Mouse (Mus musculus) kidney, postnatal 36 days (tissue): ENCODE data around the gene Tfap2d.

ENCODE experiments used
- DNase-seq, 2 experiments: peaks; one replicate each; pipeline ENCODE4 v3.0.0; 2021 to 2022; ENCODE audit warnings: mixed read lengths in 2 of 2

The Tfap2d gene

DNA sequence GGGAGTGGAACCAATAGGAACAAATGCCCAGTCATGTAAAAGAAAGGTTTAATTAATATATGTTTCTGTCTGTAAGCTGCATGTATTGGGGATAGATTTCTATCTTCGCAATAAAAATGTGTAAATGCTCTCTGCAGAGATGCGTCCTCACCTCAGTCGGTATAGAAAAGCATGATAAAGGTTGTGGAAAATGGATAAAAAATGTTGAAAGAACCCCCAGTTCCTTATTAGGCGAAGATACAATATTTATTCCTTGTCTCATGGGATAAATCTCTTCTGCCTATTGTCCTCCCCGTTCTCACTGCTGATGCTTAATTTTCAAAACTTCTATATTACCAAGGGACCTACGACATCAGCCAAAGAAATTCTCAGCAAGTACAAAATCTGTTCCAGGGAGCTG, at the start of gene Tfap2d:
TSS of gene Tfap2d (plus strand) at position 392 of the 400 bp plus-strand sequence.
- DNase-seq: no peak

- peak in 1 of 2 experiments; percentile 3 for DNase-seq
Measured at GRCm38 (mm10) chr1:19056300-19056699, 46.5 kb upstream of the Tfap2d start.

DNA sequence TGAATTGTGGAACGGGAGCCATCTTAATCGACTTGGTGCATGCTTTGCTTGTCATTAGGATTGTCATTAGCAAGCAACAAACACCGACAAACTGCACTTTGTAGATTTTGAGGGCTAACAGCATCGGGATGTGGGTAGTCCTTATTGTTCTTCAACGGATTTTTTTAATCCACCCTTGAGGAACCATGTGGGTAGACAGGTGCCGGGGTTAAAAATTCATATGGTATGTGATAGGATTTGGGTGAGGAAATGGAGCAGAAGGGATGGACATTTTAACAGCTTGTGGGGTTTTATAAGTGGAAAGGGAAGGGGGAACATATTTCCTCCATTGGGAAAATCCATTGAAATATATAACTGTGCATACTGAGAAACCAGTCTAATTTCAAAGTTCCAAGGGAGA, 46.0 kb upstream of the Tfap2d start:
- no peak for DNase-seq

DNA sequence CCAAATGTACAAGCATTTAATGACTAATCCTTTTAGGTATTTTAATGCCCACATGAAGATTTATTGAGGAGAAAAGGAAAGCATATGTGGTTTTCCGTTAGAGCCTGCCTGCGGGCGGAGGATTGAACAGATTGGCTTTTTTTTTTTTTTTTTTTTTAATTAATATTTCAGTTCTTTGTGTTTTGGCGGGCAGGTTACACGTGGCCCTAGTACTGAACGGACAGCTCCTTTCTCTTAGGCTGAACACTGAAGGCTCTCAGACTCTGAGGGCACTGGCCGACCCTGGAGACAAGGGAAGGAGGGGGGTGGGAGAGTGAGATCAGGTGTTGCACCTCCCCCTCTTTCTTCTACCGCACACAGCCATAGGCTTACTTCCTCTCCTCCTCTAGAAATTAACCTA, 14.7 kb upstream of the Tfap2d start:
- no peak for DNase-seq

GRCm38 (mm10) chr1:19096921-19097320, 5.9 kb upstream of the Tfap2d start:
- DNase-seq: peak; percentile 0 to 45

DNA sequence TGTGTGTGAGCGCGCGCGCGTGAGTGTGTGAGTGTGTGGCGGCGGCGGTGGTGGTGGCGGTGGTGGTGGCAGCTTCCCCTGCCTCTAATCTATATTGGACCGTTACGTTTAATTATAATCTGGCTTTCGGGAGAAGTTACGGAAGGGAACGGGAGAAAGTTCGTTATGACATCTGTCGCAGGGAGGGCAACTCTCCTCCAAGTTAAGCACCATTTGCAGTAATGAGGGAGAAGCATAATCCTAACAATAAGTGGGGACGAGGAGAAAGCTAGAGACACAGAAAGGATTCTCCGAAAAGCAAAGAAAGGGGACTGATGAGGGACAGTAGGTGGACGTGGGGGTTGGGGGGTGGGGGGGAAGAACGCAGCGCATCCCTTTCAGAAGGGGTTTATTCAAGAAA, 494 bp downstream of the Tfap2d start:
- DNase-seq: no peak

- DNase-seq: no peak
Measured at GRCm38 (mm10) chr1:19103776-19104142, 937 bp downstream of the Tfap2d start.

- DNase-seq: no peak
Measured at GRCm38 (mm10) chr1:19104143-19104857, 1.5 kb downstream of the Tfap2d start.

DNA sequence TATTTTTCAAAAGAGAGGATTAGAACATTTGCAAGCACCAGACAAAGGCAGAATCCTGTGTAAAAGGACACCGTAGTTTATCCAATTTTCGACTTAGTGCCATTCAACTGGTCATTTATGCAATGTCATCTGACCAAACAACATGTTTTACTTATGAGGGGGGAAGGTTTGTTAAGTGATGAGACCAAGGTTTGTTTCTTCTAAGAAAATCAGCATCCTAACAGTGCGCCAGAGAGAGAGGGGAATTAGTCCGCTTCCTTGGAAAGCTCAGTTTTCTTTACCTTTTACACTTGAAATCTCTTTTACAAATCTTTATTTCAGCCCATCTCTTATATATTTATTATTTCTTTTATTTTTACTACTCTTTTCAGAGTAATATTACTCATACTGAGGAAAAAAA, 3.6 kb downstream of the Tfap2d start:
- no peak for DNase-seq

DNA sequence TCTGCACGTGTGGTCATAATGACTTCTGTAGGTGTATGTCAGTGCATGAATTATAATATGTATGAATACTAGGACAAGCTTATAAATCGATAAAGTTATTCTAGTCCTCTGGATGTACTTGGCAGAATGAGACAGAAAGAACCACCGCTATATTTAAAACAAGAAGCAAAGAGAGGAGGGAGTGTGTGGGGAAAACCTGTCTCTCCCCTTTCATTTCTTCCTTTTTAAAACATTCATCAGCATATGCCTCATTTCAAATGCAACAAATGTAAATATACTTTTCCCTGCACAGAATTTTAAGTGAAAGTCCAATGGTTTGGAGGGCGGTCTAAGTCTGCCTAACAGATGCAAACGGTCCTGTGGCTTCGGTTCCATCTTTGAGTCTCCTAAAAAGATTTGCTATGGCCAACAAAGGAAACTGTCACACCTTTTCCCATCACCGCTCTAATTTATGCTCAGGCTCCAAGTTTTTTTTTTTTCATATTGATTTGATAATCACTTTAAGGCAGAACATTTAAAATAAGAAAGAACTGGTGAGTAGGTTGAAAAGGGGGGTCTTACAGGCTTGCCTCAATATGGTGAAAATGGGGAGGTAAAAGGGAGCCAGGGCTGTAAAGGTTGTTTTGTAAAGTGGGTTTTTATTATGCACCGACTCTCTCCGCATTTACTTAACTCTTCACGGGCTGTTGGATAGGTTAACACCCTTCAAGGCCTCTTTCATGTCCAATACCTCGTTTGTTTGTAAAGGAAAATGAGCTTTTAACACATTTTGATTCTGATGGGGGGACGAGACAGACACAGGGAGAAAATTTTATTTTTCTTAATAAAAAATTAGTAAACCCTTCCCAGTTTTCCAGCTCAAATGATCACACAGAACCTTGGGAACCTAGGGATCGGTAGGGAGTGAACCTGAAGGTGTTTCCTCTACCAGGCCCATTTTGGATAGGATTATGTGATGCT, 4.3 kb downstream of the Tfap2d start:
- DNase-seq: no peak

- no peak for DNase-seq
Measured at GRCm38 (mm10) chr1:19107801-19108200, 5.0 kb downstream of the Tfap2d start.

- peak in 1 of 2 experiments; percentile 55 for DNase-seq
Measured at GRCm38 (mm10) chr1:19109711-19110110, 6.9 kb downstream of the Tfap2d start.

DNA sequence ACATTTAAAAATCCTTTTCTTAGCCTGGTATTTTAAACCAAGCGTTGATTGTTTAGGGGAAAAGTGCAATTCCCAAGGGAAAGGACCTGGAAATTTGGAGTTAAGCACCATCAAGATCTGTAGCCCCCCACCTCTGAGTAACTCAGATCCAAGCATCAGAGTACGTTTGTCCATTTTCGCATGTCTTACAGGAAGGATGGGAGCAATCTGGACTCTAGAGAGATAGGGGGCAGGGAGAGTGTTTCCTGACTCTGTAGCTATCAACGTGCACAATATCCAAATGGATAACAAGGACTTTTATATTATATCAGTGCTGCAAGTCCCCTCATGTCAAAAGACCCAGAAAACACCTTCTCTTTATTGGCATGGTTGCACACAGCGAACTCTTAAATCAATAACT, 7.4 kb downstream of the Tfap2d start:
- DNase-seq: no peak

DNA sequence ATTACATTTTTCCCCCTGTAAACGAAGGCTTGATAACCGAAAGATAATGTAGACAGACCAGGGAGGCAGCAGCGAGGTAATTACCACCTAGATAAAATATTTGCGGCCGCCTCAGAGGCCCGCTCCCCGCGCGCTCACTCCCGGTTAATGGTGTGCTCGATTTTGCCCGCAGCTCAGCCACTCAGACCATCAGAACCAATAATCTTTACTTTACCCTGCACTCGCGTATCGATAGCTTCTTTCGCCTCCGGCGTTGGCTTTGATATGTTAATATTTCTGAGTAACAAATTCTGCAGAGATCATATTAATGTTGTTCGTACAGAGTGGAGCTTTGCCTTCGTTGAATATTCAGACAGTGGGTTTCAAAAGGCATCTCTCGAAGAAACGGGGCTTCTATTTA, 8.2 kb downstream of the Tfap2d start:
- no peak for DNase-seq

GRCm38 (mm10) chr1:19178742-19179397, 76.0 kb downstream of the Tfap2d start:
- peak; percentile 32 to 37 for DNase-seq

DNA sequence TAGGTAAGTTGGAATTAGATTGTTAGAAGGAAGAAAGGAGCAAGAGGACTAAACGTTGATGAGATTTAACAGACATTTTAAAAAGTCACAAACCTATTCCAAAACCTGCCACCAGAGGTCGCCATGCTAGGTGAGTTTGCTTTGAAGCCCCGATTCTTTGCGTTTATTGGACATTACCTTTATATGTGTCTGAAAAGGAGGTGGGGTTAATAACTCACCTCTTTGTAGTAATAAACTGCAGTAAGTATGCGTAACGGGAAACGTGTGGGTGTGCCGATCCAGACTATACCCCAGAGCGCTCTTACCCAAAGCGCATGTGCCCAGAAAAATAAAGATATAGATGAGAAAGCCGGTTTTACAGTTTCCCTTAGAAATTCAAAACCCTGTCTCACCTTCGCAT, 102.8 kb downstream of the Tfap2d start:
- DNase-seq: peak; percentile 46 to 77

DNA sequence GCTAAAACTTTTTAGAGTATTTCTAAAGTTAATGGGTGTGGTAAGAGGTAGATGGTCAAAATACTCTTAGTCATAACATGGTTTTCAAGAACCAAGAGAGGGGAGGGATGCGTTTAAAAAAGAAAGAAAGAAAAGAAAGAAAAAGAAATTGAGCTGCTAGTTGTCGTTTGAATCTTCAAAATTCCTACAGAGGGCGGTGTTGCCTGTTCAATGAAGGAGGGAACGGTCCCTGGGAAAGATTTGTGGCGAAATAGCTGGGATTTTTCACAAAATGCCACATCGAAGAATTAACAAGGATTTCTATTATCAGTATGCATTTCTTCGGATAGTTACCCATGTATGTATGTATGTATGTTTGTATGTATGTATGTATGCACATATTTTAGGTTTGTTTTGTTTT, 103.4 kb downstream of the Tfap2d start:
- peak; percentile 41 to 46 for DNase-seq

DNA sequence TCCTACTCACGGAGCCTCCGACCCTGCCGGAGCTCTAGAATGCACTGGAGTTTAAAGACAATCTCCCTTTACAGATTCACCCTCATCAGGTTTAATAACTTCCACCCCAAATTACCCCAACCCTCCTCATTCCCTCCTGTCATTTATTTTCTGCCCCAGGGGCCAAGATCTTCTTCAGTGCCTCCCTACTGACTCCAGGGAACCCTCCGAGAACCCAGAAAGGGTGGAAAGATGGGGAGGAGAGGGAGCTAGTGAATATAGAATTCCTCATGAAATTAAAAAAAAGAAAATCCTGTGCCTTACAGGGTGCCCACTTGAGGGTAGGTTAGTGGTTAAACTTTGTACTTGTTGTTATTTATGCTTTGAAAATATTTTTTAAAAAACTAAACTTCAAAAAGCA, 104.8 kb downstream of the Tfap2d start:
- no peak for DNase-seq

GRCm38 (mm10) chr1:19208641-19209358, 106.0 kb downstream of the Tfap2d start, which contains the start of gene Tfap2b:
TSS of gene Tfap2b (plus strand) at chr1:19208914.
- DNase-seq: no peak

DNA sequence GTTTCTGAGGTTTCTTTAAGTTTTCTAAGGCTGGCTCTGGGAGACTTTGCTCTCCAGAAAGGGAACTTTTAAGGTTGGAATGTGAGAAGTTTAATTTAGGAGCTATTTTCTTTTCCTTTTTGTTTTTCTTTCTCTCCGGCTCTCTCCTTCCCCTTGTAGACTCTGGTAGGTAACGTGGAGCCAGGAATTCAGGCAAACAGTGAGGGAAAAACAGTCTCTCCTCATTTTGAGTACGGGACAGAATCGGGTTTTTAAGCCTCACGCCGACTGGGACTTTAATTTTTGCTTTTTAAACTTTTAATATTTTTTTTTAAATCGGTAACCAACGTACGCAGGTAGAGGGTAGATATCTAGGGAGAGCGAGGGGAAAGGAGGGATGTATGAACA, 106.5 kb downstream of the Tfap2d start:
- no peak for DNase-seq

GRCm38 (mm10) chr1:19209776-19210175, 107.0 kb downstream of the Tfap2d start:
- no peak for DNase-seq

DNA sequence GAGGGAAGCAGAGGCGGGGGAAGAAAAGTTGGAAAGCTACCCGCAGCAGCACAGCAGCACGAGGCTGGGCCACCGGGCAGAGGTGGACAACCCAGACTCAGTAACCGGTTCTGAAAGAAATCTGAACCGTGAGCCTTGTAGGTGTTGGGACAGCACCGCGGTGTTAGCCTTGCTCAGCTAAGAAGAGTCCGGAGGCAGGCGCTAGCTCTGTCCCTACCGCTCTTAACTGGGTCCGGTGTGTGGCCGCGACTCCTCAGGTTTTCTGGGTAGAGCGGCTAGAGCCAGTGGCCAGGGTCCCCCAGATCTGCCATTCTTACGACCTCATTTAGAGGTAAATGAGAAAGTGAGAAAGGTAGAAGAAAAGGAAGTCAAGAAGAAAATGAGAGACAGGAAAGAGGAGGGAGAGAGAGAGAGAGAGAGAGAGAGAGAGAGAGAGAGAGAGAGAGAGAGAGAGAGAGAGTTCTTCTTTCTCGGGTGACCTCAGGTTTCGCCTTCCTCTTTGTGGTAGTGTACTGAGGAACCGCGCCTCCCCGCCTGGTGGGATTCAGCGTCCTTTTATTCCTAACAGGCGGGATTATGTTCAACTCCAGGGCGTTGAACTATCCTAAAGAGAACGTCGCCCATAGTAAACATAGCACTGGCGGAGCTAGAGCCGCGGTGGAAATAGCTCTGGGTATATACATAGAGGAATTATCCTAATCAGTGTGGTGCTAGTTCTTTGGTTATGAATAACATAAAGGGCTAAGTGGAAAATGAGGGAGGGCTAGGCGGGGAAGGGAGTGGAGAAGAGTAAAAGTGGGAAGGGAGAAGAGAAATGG, 107.6 kb downstream of the Tfap2d start:
- no peak for DNase-seq
